Mouse (Mus musculus) liver, embryonic 16.5 days (tissue): ENCODE data around the gene Snrpc. TPM values are rescaled to one million over a fixed set of nuclear protein-coding genes. Genes with fewer than 3 reads are reported as not detected.
"Not testable (repeated sequence)": the region's sequence is repeated elsewhere in the genome, so short reads cannot be mapped to it uniquely, and the experiment has no call there.

Source experiments
- ATAC-seq: fragments of 200-750 bp; cut with Nextera tagmentation; 2 replicates; pipeline ENCODE4 v1.8.0; 2017; ENCODE audit warnings: low read depth, mild to moderate bottlenecking, moderate number of reproducible peaks, moderate library complexity
- H3K27ac ChIP-seq: fragments of 300-500 bp; sonication (generic); 2 replicates; pipeline ENCODE4 v1.5.1; 2014; ENCODE audit warnings: mild to moderate bottlenecking, low read length
- H3K27me3 ChIP-seq: fragments of 300-500 bp; sonication (generic); 2 replicates; pipeline ENCODE4 v1.6.1; 2014; ENCODE audit warnings: low read depth, low read length, mixed read lengths; ENCODE audit not compliant: control insufficient read depth, insufficient read depth
- H3K36me3 ChIP-seq: fragments of 300-500 bp; sonication (generic); 2 replicates; pipeline ENCODE4 v1.6.1; 2014; ENCODE audit warnings: mild to moderate bottlenecking; ENCODE audit not compliant: control insufficient read depth, insufficient read depth
- H3K4me1 ChIP-seq: fragments of 300-500 bp; sonication (generic); 2 replicates; pipeline ENCODE4 v1.6.1; 2014; ENCODE audit warnings: low read depth, low read length, mixed read lengths; ENCODE audit not compliant: control insufficient read depth
- H3K4me2 ChIP-seq: fragments of 300-500 bp; sonication (generic); 2 replicates; pipeline ENCODE4 v1.6.1; 2014; ENCODE audit warnings: low read depth, low read length, mixed read lengths
- H3K4me3 ChIP-seq: fragments of 300-500 bp; sonication (generic); 2 replicates; pipeline ENCODE4 v1.5.1; 2014; ENCODE audit warnings: low read depth, mild to moderate bottlenecking, low read length
- H3K9ac ChIP-seq: fragments of 300-500 bp; sonication (generic); 2 replicates; pipeline ENCODE4 v1.6.1; 2014; ENCODE audit warnings: low read depth, low read length
- H3K9me3 ChIP-seq: fragments of 300-500 bp; sonication (generic); replicated peaks from 2 replicates; pipeline ENCODE4 v1.6.1; 2016; ENCODE audit warnings: low read length; ENCODE audit not compliant: control insufficient read depth
- WGBS: fragments of 180-500 bp; shearing (Covaris S2); extraction: QIAGEN DNeasy Blood & Tissue Kit; methylation state at CpG from one replicate; pipeline ENCODE4 v1.1.7; 2014; ENCODE audit not compliant: insufficient replicate concordance; 5-methylcytosine and 5-hydroxymethylcytosine counted together
- polyA plus RNA-seq: library from polyadenylated mRNA; unstranded; fragments of >200 nt; fragmentation: Nextera tagmentation; extraction: Ambion mirVana; gene quantifications from 2 replicates; pipeline ENCODE4 v1.2.1, GENCODE M21; 2015

Snrpc gene
- 105 and 114 TPM in 2 replicates for polyA plus RNA-seq

GRCm38 (mm10) chr17:27837850-27838249 is at the start of gene Snrpc:
Gene Snrpc (plus strand): TSS chr17:27838150.
- not testable (repeated sequence) for H3K9ac ChIP-seq, H3K4me3 ChIP-seq, H3K9me3 ChIP-seq, H3K27ac ChIP-seq, H3K27me3 ChIP-seq, ATAC-seq, H3K36me3 ChIP-seq
- WGBS: 52% methylated on average over 3 of the region's 4 CpGs
- Histone ChIP-seq H3K4me1 (peaks cover 11% of the 10 kb centered on the region), H3K4me2 (peak within 1 kb of the TSS; percentile 87)

GRCm38 (mm10) chr17:27788456-27789172 is 49.3 kb upstream of the Snrpc start:
- WGBS: 84% methylated on average over 6 of the region's 6 CpGs
- no peak for ATAC-seq
- Histone ChIP-seq H3K27me3 (no peaks in the 10 kb centered on the region), H3K27ac (no peak overlapping the region), H3K4me1 (peaks cover 6% of the 10 kb centered on the region), H3K36me3 (peaks cover 14% of the 10 kb centered on the region), H3K9ac (no peak overlapping the region), H3K4me3 (no peak overlapping the region), H3K4me2 (no peak overlapping the region), H3K9me3 (no peaks in the 10 kb centered on the region)

- Histone ChIP-seq H3K9ac (no peak overlapping the region), H3K27me3 (no peaks in the 10 kb centered on the region), H3K36me3 (peaks cover 12% of the 10 kb centered on the region), H3K4me2 (no peak overlapping the region), H3K4me1 (peaks cover 8% of the 10 kb centered on the region), H3K27ac (peak overlapping the region; percentile 7; the same call in 1 of the 2 replicates), H3K4me3 (no peak overlapping the region), H3K9me3 (no peaks in the 10 kb centered on the region)
- WGBS: 71% methylated on average over 5 of the region's 5 CpGs
- ATAC-seq: no peak
These were observed 47.9 kb upstream of the Snrpc start for GRCm38 (mm10) chr17:27790015-27790414.

- 80% methylated on average over 2 of the region's 2 CpGs for WGBS
- Histone ChIP-seq H3K4me3 (no peak overlapping the region), H3K36me3 (peaks cover 4% of the 10 kb centered on the region), H3K9me3 (no peaks in the 10 kb centered on the region), H3K4me1 (peaks cover 8% of the 10 kb centered on the region), H3K27ac (no peak overlapping the region), H3K4me2 (no peak overlapping the region), H3K9ac (no peak overlapping the region), H3K27me3 (no peaks in the 10 kb centered on the region)
- ATAC-seq: no peak
These were observed 47.0 kb upstream of the Snrpc start for GRCm38 (mm10) chr17:27790976-27791375.

GRCm38 (mm10) chr17:27791556-27791955 is 46.4 kb upstream of the Snrpc start:
- Histone ChIP-seq H3K27me3 (no peaks in the 10 kb centered on the region), H3K4me3 (no peak overlapping the region), H3K36me3 (no peaks in the 10 kb centered on the region; the same call in 1 of the 2 replicates), H3K9me3 (no peaks in the 10 kb centered on the region), H3K4me2 (no peak overlapping the region), H3K4me1 (peaks cover 12% of the 10 kb centered on the region), H3K9ac (no peak overlapping the region), H3K27ac (no peak overlapping the region)
- 65% methylated on average over 2 of the region's 2 CpGs for WGBS
- ATAC-seq: no peak

GRCm38 (mm10) chr17:27792516-27792915 is 45.4 kb upstream of the Snrpc start:
- Histone ChIP-seq H3K4me3 (no peak overlapping the region), H3K36me3 (no peaks in the 10 kb centered on the region; the same call in 1 of the 2 replicates), H3K27ac (no peak overlapping the region; the same call in 1 of the 2 replicates), H3K4me1 (peaks cover 21% of the 10 kb centered on the region), H3K9ac (no peak overlapping the region), H3K4me2 (no peak overlapping the region), H3K27me3 (no peaks in the 10 kb centered on the region), H3K9me3 (no peaks in the 10 kb centered on the region)
- no peak for ATAC-seq
- WGBS: 72% methylated on average over 4 of the region's 4 CpGs

GRCm38 (mm10) chr17:27793144-27793543 is 44.8 kb upstream of the Snrpc start:
- Histone ChIP-seq H3K27me3 (no peaks in the 10 kb centered on the region), H3K9me3 (no peaks in the 10 kb centered on the region), H3K4me1 (peaks cover 27% of the 10 kb centered on the region), H3K9ac (no peak overlapping the region), H3K4me3 (no peak overlapping the region), H3K4me2 (no peak overlapping the region), H3K36me3 (no peaks in the 10 kb centered on the region; the same call in 1 of the 2 replicates), H3K27ac (peak overlapping the region; percentile 1)
- ATAC-seq: peak; percentile 69
- 71% methylated on average over 6 of the region's 6 CpGs for WGBS

- Histone ChIP-seq H3K9me3 (no peaks in the 10 kb centered on the region), H3K4me2 (peak overlapping the region; percentile 45), H3K9ac (peak overlapping the region; percentile 5; the same call in 1 of the 2 replicates), H3K4me1 (peaks cover 40% of the 10 kb centered on the region), H3K27me3 (no peaks in the 10 kb centered on the region), H3K36me3 (no peaks in the 10 kb centered on the region; the same call in 1 of the 2 replicates), H3K27ac (peak overlapping the region; percentile 78), H3K4me3 (no peak overlapping the region)
- peak; percentile 75 for ATAC-seq
- 64% methylated on average over 6 of the region's 6 CpGs for WGBS
These were observed 41.2 kb upstream of the Snrpc start for GRCm38 (mm10) chr17:27796780-27797179.

GRCm38 (mm10) chr17:27797341-27797872 is 40.5 kb upstream of the Snrpc start:
- Histone ChIP-seq H3K9ac (0 out of 2 replicates have a peak overlapping the region, but pooled peaks have one; percentile 43), H3K36me3 (no peaks in the 10 kb centered on the region; the same call in 1 of the 2 replicates), H3K4me3 (0 out of 2 replicates have a peak overlapping the region, but pooled peaks have one; percentile 5), H3K4me1 (peaks cover 40% of the 10 kb centered on the region), H3K4me2 (peak overlapping the region; percentile 45), H3K9me3 (no peaks in the 10 kb centered on the region), H3K27me3 (no peaks in the 10 kb centered on the region), H3K27ac (peak overlapping the region; percentile 78)
- 21% methylated on average over 11 of the region's 11 CpGs for WGBS
- no peak for ATAC-seq
